Mouse (Mus musculus): ENCODE results near the gene Gm20795. TPM values are rescaled to one million over a fixed set of nuclear protein-coding genes. Genes with fewer than 3 reads are reported as not detected.
"Not testable (repeated sequence)": the region's sequence is repeated elsewhere in the genome, so short reads cannot be mapped to it uniquely, and the experiment has no call there.

The Gm20795 gene
- polyA plus RNA-seq (2012; rRNA removed), result not detected in 2 replicates

DNA sequence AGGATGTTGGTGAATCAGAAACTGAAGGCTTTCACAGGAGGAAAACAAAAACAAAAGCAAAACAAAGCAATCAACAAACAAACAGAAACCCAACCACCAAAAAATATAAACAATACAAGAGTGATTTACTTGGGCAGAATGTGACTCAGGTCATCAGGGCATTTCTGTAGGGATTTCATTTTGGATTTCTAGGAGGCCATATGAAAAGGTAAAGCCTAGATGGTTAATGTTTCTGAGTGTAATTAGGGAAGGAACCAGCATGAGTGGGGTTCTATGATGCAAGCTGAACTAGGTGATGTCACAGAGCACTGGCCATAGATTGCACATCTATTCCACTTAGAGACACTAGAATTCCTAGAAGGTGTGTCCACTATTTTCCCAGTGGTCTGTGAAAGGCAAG, at the start of gene Gm20795:
Gene Gm20795 (plus strand): TSS at position 301 of the 400 bp plus-strand sequence.
- not testable (repeated sequence) for DNase-seq (ENCODE audit: low read depth, low spot score)

DNA sequence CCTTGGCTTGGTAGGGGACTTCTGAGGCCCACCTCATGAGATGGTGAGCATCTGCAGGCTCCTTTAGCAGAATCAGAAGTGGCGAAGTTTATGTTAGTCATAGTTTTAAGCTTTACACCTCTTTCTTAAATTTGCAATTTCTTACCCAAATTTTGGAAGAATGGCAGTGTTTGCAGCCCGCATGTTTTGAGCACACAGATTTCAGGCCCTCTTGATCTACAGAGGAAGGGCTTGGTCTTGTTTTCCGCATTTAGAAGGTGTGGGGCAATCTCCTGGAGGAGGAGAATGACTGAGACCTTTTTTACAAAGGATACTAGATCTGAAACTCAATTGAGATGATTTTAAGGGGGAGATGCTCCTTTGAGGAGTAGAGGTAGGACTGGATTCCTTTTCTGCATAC, 29.0 kb upstream of the Gm20795 start, which contains the start of gene Gm21797:
Gene Gm21797 (minus strand): TSS at position 101 of the 400 bp plus-strand sequence.
- DNase-seq (ENCODE audit: low read depth, low spot score), result not testable (repeated sequence)
- no CpG with 5 or more reads among the region's 3 CpGs for WGBS

Other genes starting within 250 kb of the Gm20795 start
- not detected in 2 replicates for gene Gm21852, start 152.9 kb upstream of the Gm20795 start, polyA plus RNA-seq (2012; rRNA removed)
- gene Gm21797, start 29.1 kb upstream of the Gm20795 start, polyA plus RNA-seq (2012; rRNA removed), result not detected in 2 replicates

Data from large intestine, adult 2 months (tissue).